Mouse (Mus musculus): ENCODE results near the gene Slc17a7. TPM values are rescaled to one million over a fixed set of nuclear protein-coding genes. Genes with fewer than 3 reads are reported as not detected.

Gene Slc17a7
- polyA plus RNA-seq, 1 experiment, result 1.6 TPM

- no peak overlapping the region for H3K9ac ChIP-seq (ENCODE audit: low read depth, poor library complexity, severe bottlenecking)
- H3K27ac ChIP-seq (ENCODE audit: insufficient read depth, low read length), result no peak overlapping the region
- TF ChIP-seq CTCF (IDR thresholded peaks at IDR 0.05; ENCODE audit: low read depth, low read length), result no peak
- peak overlapping the region; percentile 24 for H3K4me3 ChIP-seq (ENCODE audit: low read depth, low read length)
- H3K9me3 ChIP-seq (replicated peaks; ENCODE audit: control insufficient read depth, insufficient read depth, low read length, poor library complexity, severe bottlenecking), result no peaks in the 10 kb centered on the region
- H3K27me3 ChIP-seq (ENCODE audit: control insufficient read depth, insufficient read depth, low read length, poor library complexity, severe bottlenecking), result no peaks in the 10 kb centered on the region
- no peaks in the 10 kb centered on the region for H3K36me3 ChIP-seq (ENCODE audit: control insufficient read depth, insufficient read depth, low read length, poor library complexity, severe bottlenecking)
- peaks cover 1% of the 10 kb centered on the region for H3K4me1 ChIP-seq (ENCODE audit: control insufficient read depth, insufficient read depth, low read length)
These were observed 48.6 kb downstream of the Slc17a7 start for GRCm38 (mm10) chr7:45212356-45212755.

- Histone ChIP-seq H3K9me3 (replicated peaks; ENCODE audit: control insufficient read depth, insufficient read depth, low read length, poor library complexity, severe bottlenecking) (no peaks in the 10 kb centered on the region), H3K9ac (ENCODE audit: low read depth, poor library complexity, severe bottlenecking) (no peak overlapping the region), H3K4me1 (ENCODE audit: control insufficient read depth, insufficient read depth, low read length) (peaks cover 1% of the 10 kb centered on the region), H3K27ac (ENCODE audit: insufficient read depth, low read length) (no peak overlapping the region), H3K27me3 (ENCODE audit: control insufficient read depth, insufficient read depth, low read length, poor library complexity, severe bottlenecking) (no peaks in the 10 kb centered on the region), H3K36me3 (ENCODE audit: control insufficient read depth, insufficient read depth, low read length, poor library complexity, severe bottlenecking) (peaks cover 9% of the 10 kb centered on the region), H3K4me3 (ENCODE audit: low read depth, low read length) (no peak overlapping the region)
- TF ChIP-seq EP300 (IDR thresholded peaks at IDR 0.05; ENCODE audit: insufficient read depth, low read depth, low read length), result 0 out of 2 replicates have a peak, but pooled peaks have one; percentile 18
- TF ChIP-seq POLR2A (IDR thresholded peaks at IDR 0.05; ENCODE audit: insufficient read depth, low read length), result no peak
- TF ChIP-seq CTCF (IDR thresholded peaks at IDR 0.05; ENCODE audit: low read depth, low read length), result no peak
These were observed 50.0 kb downstream of the Slc17a7 start for GRCm38 (mm10) chr7:45213708-45214107.

GRCm38 (mm10) chr7:45215673-45216441 lies 52.1 kb downstream of the Slc17a7 start, which contains the start of gene Tead2:
TSS of gene Tead2 (plus strand) at chr7:45215753.
- H3K4me1 ChIP-seq (ENCODE audit: control insufficient read depth, insufficient read depth, low read length), result peaks cover 6% of the 10 kb centered on the region
- peak within 1 kb of the TSS; percentile 89 for H3K9ac ChIP-seq (ENCODE audit: low read depth, poor library complexity, severe bottlenecking)
- H3K4me3 ChIP-seq (ENCODE audit: low read depth, low read length), result peak within 1 kb of the TSS; percentile 65
- TF ChIP-seq CTCF (IDR thresholded peaks at IDR 0.05; ENCODE audit: low read depth, low read length) (no peak), POLR2A (IDR thresholded peaks at IDR 0.05; ENCODE audit: insufficient read depth, low read length) (no peak), EP300 (IDR thresholded peaks at IDR 0.05; ENCODE audit: insufficient read depth, low read depth, low read length) (no peak)
- no peaks in the 10 kb centered on the region for H3K27me3 ChIP-seq (ENCODE audit: control insufficient read depth, insufficient read depth, low read length, poor library complexity, severe bottlenecking)
- H3K27ac ChIP-seq (ENCODE audit: insufficient read depth, low read length), result peak within 1 kb of the TSS; percentile 39
- peaks cover 12% of the 10 kb centered on the region for H3K36me3 ChIP-seq (ENCODE audit: control insufficient read depth, insufficient read depth, low read length, poor library complexity, severe bottlenecking)
- no peaks in the 10 kb centered on the region for H3K9me3 ChIP-seq (replicated peaks; ENCODE audit: control insufficient read depth, insufficient read depth, low read length, poor library complexity, severe bottlenecking)

DNA sequence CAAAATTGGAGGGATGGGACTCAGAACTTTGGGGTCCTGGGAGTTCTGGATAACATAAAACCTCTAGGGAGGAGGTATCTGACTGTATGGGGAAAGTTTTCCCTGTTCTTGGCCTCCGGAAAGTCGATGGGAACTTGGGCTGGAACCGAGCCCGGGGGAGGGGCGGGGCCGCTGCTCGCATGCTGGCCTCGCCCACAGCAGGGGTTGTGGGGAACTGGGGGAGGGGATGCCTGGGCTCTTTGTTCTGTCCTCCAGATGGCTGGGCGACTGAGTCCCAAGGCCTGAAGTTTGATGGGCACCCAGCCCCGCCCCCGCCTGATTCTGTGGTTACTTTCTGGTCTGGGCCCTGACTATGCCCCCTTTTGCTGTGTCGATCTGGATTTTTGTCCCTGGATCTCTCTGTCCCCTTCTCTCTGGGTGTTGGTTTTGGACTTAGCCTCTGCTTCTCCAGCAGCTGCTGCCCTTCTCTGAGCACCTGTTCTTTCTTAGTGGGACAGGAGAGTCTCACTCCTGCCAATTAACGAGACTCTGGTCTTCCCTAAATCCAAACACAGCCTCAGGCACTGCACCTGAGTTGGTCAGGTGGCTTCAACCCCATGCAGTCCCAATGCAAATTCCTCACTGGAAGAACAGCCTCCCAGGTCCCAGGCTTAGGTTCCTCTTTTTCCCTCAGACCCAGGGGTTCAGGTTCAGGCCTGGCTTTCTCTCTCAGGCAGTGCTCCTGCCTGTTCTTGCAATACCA lies 52.9 kb downstream of the Slc17a7 start:
- H3K4me1 ChIP-seq (ENCODE audit: control insufficient read depth, insufficient read depth, low read length), result peaks cover 4% of the 10 kb centered on the region

GRCm38 (mm10) chr7:45221680-45222079 lies 57.9 kb downstream of the Slc17a7 start:
- no peaks in the 10 kb centered on the region for H3K9me3 ChIP-seq (replicated peaks; ENCODE audit: control insufficient read depth, insufficient read depth, low read length, poor library complexity, severe bottlenecking)
- H3K4me3 ChIP-seq (ENCODE audit: low read depth, low read length), result no peak overlapping the region
- H3K27me3 ChIP-seq (ENCODE audit: control insufficient read depth, insufficient read depth, low read length, poor library complexity, severe bottlenecking), result no peaks in the 10 kb centered on the region
- TF ChIP-seq CTCF (IDR thresholded peaks at IDR 0.05; ENCODE audit: low read depth, low read length) (no peak), POLR2A (IDR thresholded peaks at IDR 0.05; ENCODE audit: insufficient read depth, low read length) (no peak), EP300 (IDR thresholded peaks at IDR 0.05; ENCODE audit: insufficient read depth, low read depth, low read length) (no peak)
- peaks cover 18% of the 10 kb centered on the region for H3K36me3 ChIP-seq (ENCODE audit: control insufficient read depth, insufficient read depth, low read length, poor library complexity, severe bottlenecking)
- H3K9ac ChIP-seq (ENCODE audit: low read depth, poor library complexity, severe bottlenecking), result no peak overlapping the region
- no peak overlapping the region for H3K27ac ChIP-seq (ENCODE audit: insufficient read depth, low read length)
- peaks cover 4% of the 10 kb centered on the region for H3K4me1 ChIP-seq (ENCODE audit: control insufficient read depth, insufficient read depth, low read length)

More for the DNA sequence above, 52.9 kb downstream of the Slc17a7 start:
- Histone ChIP-seq H3K9me3 (replicated peaks; ENCODE audit: control insufficient read depth, insufficient read depth, low read length, poor library complexity, severe bottlenecking) (no peaks in the 10 kb centered on the region), H3K9ac (ENCODE audit: low read depth, poor library complexity, severe bottlenecking) (peak overlapping the region; percentile 89), H3K36me3 (ENCODE audit: control insufficient read depth, insufficient read depth, low read length, poor library complexity, severe bottlenecking) (peaks cover 12% of the 10 kb centered on the region), H3K27me3 (ENCODE audit: control insufficient read depth, insufficient read depth, low read length, poor library complexity, severe bottlenecking) (no peaks in the 10 kb centered on the region), H3K4me3 (ENCODE audit: low read depth, low read length) (peak overlapping the region; percentile 65), H3K27ac (ENCODE audit: insufficient read depth, low read length) (peak overlapping the region; percentile 39)
- no peak for TF ChIP-seq CTCF (IDR thresholded peaks at IDR 0.05; ENCODE audit: low read depth, low read length)
- TF ChIP-seq EP300 (IDR thresholded peaks at IDR 0.05; ENCODE audit: insufficient read depth, low read depth, low read length), result peak; percentile 68

GRCm38 (mm10) chr7:45224826-45225225 lies 61.1 kb downstream of the Slc17a7 start:
- Histone ChIP-seq H3K36me3 (ENCODE audit: control insufficient read depth, insufficient read depth, low read length, poor library complexity, severe bottlenecking) (peaks cover 9% of the 10 kb centered on the region; the same call in 1 of the 2 replicates), H3K27ac (ENCODE audit: insufficient read depth, low read length) (no peak overlapping the region), H3K27me3 (ENCODE audit: control insufficient read depth, insufficient read depth, low read length, poor library complexity, severe bottlenecking) (no peaks in the 10 kb centered on the region), H3K9ac (ENCODE audit: low read depth, poor library complexity, severe bottlenecking) (no peak overlapping the region), H3K4me3 (ENCODE audit: low read depth, low read length) (no peak overlapping the region), H3K4me1 (ENCODE audit: control insufficient read depth, insufficient read depth, low read length) (peaks cover 6% of the 10 kb centered on the region), H3K9me3 (replicated peaks; ENCODE audit: control insufficient read depth, insufficient read depth, low read length, poor library complexity, severe bottlenecking) (no peaks in the 10 kb centered on the region)
- TF ChIP-seq CTCF (IDR thresholded peaks at IDR 0.05; ENCODE audit: low read depth, low read length) (no peak), POLR2A (IDR thresholded peaks at IDR 0.05; ENCODE audit: insufficient read depth, low read length) (no peak), EP300 (IDR thresholded peaks at IDR 0.05; ENCODE audit: insufficient read depth, low read depth, low read length) (no peak)

Other genes with a start within 250 kb of the Slc17a7 start
- gene Ap2a1, start 234.5 kb upstream of the Slc17a7 start, polyA plus RNA-seq (2011; ENCODE audit: insufficient read depth, insufficient read length, low read depth, missing spikeins), result 88.5 and 107 TPM in 2 replicates
- not detected in 2 replicates for gene Tsks, start 220.7 kb upstream of the Slc17a7 start, polyA plus RNA-seq (2011; ENCODE audit: insufficient read depth, insufficient read length, low read depth, missing spikeins)
- 73.3 and 84.5 TPM in 2 replicates for gene Cpt1c, start 189.1 kb upstream of the Slc17a7 start, polyA plus RNA-seq (2011; ENCODE audit: insufficient read depth, insufficient read length, low read depth, missing spikeins)
- 461 and 485 TPM in 2 replicates for gene Prmt1, start 177.4 kb upstream of the Slc17a7 start, polyA plus RNA-seq (2011; ENCODE audit: insufficient read depth, insufficient read length, low read depth, missing spikeins)
- 56.1 and 57.5 TPM in 2 replicates for gene Irf3, start 166.3 kb upstream of the Slc17a7 start, polyA plus RNA-seq (2011; ENCODE audit: insufficient read depth, insufficient read length, low read depth, missing spikeins)
- 41.9 and 46.8 TPM in 2 replicates for gene Bcl2l12, start 165.2 kb upstream of the Slc17a7 start, polyA plus RNA-seq (2011; ENCODE audit: insufficient read depth, insufficient read length, low read depth, missing spikeins)
- 64.2 and 73.2 TPM in 2 replicates for gene Scaf1, start 147.6 kb upstream of the Slc17a7 start, polyA plus RNA-seq (2011; ENCODE audit: insufficient read depth, insufficient read length, low read depth, missing spikeins)
- gene Rras, start 146.0 kb upstream of the Slc17a7 start, polyA plus RNA-seq (2011; ENCODE audit: insufficient read depth, insufficient read length, low read depth, missing spikeins), result 72.4 and 80.4 TPM in 2 replicates
- 35.0 and 35.5 TPM in 2 replicates for gene Prr12, start 111.1 kb upstream of the Slc17a7 start, polyA plus RNA-seq (2011; ENCODE audit: insufficient read depth, insufficient read length, low read depth, missing spikeins)
- gene Nosip, start 101.5 kb upstream of the Slc17a7 start, polyA plus RNA-seq (2011; ENCODE audit: insufficient read depth, insufficient read length, low read depth, missing spikeins), result 58.1 and 62.4 TPM in 2 replicates
- 7.7 and 12.0 TPM in 2 replicates for gene Prrg2, start 101.3 kb upstream of the Slc17a7 start, polyA plus RNA-seq (2011; ENCODE audit: insufficient read depth, insufficient read length, low read depth, missing spikeins)
- 66.7 and 88.2 TPM in 2 replicates for gene Rcn3, start 71.7 kb upstream of the Slc17a7 start, polyA plus RNA-seq (2011; ENCODE audit: insufficient read depth, insufficient read length, low read depth, missing spikeins)
- gene Fcgrt, start 60.1 kb upstream of the Slc17a7 start, polyA plus RNA-seq (2011; ENCODE audit: insufficient read depth, insufficient read length, low read depth, missing spikeins), result 2.0 and 2.5 TPM in 2 replicates
- gene Rps11, start 39.5 kb upstream of the Slc17a7 start, polyA plus RNA-seq (2011; ENCODE audit: insufficient read depth, insufficient read length, low read depth, missing spikeins), result 2,753 and 2,969 TPM in 2 replicates
- gene Rpl13a, start 35.2 kb upstream of the Slc17a7 start, polyA plus RNA-seq (2011; ENCODE audit: insufficient read depth, insufficient read length, low read depth, missing spikeins), result 3,729 and 4,020 TPM in 2 replicates
- not detected in 2 replicates for gene Gm45713, start 27.7 kb upstream of the Slc17a7 start, polyA plus RNA-seq (2011; ENCODE audit: insufficient read depth, insufficient read length, low read depth, missing spikeins)
- gene Flt3l, start 27.5 kb upstream of the Slc17a7 start, polyA plus RNA-seq (2011; ENCODE audit: insufficient read depth, insufficient read length, low read depth, missing spikeins), result 3.0 and 3.7 TPM in 2 replicates
- 38.5 and 43.6 TPM in 2 replicates for gene Pih1d1, start 9.6 kb upstream of the Slc17a7 start, polyA plus RNA-seq (2011; ENCODE audit: insufficient read depth, insufficient read length, low read depth, missing spikeins)
- gene Aldh16a1, start 9.4 kb upstream of the Slc17a7 start, polyA plus RNA-seq (2011; ENCODE audit: insufficient read depth, insufficient read length, low read depth, missing spikeins), result 36.9 and 44.2 TPM in 2 replicates
- 0.68 and 1.2 TPM in 2 replicates for gene Gfy, start 15.6 kb downstream of the Slc17a7 start, polyA plus RNA-seq (2011; ENCODE audit: insufficient read depth, insufficient read length, low read depth, missing spikeins)
- gene Pth2, start 17.0 kb downstream of the Slc17a7 start, polyA plus RNA-seq (2011; ENCODE audit: insufficient read depth, insufficient read length, low read depth, missing spikeins), result not detected in 2 replicates
- gene Ccdc155, start 40.9 kb downstream of the Slc17a7 start, polyA plus RNA-seq (2011; ENCODE audit: insufficient read depth, insufficient read length, low read depth, missing spikeins), result 2.2 and 2.6 TPM in 2 replicates
- gene Dkkl1, start 48.2 kb downstream of the Slc17a7 start, polyA plus RNA-seq (2011; ENCODE audit: insufficient read depth, insufficient read length, low read depth, missing spikeins), result 4.2 and 8.6 TPM in 2 replicates
- 147 and 152 TPM in 2 replicates for gene Tead2, start 51.8 kb downstream of the Slc17a7 start, polyA plus RNA-seq (2011; ENCODE audit: insufficient read depth, insufficient read length, low read depth, missing spikeins)
- 2.2 and 3.4 TPM in 2 replicates for gene Cd37, start 75.2 kb downstream of the Slc17a7 start, polyA plus RNA-seq (2011; ENCODE audit: insufficient read depth, insufficient read length, low read depth, missing spikeins)
- gene Slc6a16, start 77.1 kb downstream of the Slc17a7 start, polyA plus RNA-seq (2011; ENCODE audit: insufficient read depth, insufficient read length, low read depth, missing spikeins), result 0.55 and 0.63 TPM in 2 replicates
- not detected in 2 replicates for gene Slc6a21, start 113.6 kb downstream of the Slc17a7 start, polyA plus RNA-seq (2011; ENCODE audit: insufficient read depth, insufficient read length, low read depth, missing spikeins)
- 18.9 and 19.8 TPM in 2 replicates for gene Trpm4, start 169.8 kb downstream of the Slc17a7 start, polyA plus RNA-seq (2011; ENCODE audit: insufficient read depth, insufficient read length, low read depth, missing spikeins)
- gene Hrc, start 171.3 kb downstream of the Slc17a7 start, polyA plus RNA-seq (2011; ENCODE audit: insufficient read depth, insufficient read length, low read depth, missing spikeins), result 5.2 and 6.9 TPM in 2 replicates
- 7.2 and 9.3 TPM in 2 replicates for gene Ppfia3, start 203.1 kb downstream of the Slc17a7 start, polyA plus RNA-seq (2011; ENCODE audit: insufficient read depth, insufficient read length, low read depth, missing spikeins)
- gene Lin7b, start 206.6 kb downstream of the Slc17a7 start, polyA plus RNA-seq (2011; ENCODE audit: insufficient read depth, insufficient read length, low read depth, missing spikeins), result 0.88 TPM in 1 of 2 replicates, not detected in the other
- 686 and 799 TPM in 2 replicates for gene Snrnp70, start 231.8 kb downstream of the Slc17a7 start, polyA plus RNA-seq (2011; ENCODE audit: insufficient read depth, insufficient read length, low read depth, missing spikeins)
- 0.41 TPM in 1 of 2 replicates, not detected in the other for gene Kcna7, start 241.7 kb downstream of the Slc17a7 start, polyA plus RNA-seq (2011; ENCODE audit: insufficient read depth, insufficient read length, low read depth, missing spikeins)
- 5.0 and 5.2 TPM in 2 replicates for gene Ntf5, start 249.7 kb downstream of the Slc17a7 start, polyA plus RNA-seq (2011; ENCODE audit: insufficient read depth, insufficient read length, low read depth, missing spikeins)